Mouse (Mus musculus) effector memory CD4-positive, alpha-beta T cell, adult 5 months (primary cell): Measurements from ENCODE around the gene Vmn1r20. TPM values are rescaled to one million over a fixed set of nuclear protein-coding genes. Genes with fewer than 3 reads are reported as not detected.

Source experiments
- polyA plus RNA-seq: library from polyadenylated mRNA; unstranded; fragments of 100-300 nt; shearing (Covaris generic); gene quantifications from one replicate; pipeline ENCODE4 v1.2.1, GENCODE M21; 2017

Gene Vmn1r20
- polyA plus RNA-seq = not detected

DNA sequence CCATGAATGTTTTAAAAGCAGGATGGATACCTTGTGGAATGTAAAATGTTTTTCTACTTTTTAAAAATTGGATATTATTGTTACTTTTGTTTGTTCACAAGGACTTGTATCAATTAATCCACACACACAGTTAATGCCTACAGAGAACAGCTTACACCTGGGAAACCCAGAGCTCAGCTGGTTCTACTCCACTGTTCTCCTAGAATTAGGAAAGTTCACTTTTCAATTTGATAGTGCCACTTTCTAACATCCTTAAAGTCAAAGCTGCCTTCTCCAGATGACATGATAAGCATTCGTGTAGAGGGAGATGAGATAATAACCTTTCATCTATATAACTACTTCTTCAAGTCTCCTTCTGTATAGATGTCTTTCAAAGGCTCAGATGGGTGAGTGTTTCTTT lies at the start of gene Vmn1r20:
Gene Vmn1r20 (plus strand): TSS at position 301 of the 400 bp plus-strand sequence.

GRCm38 (mm10) chr6:57395683-57396082 lies 33.0 kb upstream of the Vmn1r20 start, which contains the start of gene Vmn1r18:
TSS of gene Vmn1r18 (minus strand) at chr6:57395783.

DNA sequence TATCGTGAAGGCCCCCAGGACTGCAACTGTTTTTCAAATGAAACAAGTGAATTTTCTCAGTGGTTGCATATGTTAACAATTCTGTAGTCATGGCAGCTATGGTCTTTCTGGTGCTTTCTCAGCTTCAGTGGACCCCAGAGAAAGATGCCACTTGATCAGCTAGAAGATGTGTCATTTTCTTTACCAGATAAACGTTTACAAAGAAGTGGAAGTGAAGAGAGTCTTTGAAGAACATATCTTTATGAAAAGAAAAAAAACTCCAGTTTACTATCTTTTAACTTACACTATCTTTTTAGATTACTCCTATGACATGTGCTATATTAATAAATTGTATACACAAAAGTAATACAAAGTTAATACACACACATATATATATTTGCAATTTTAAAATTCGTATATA lies 25.2 kb upstream of the Vmn1r20 start, which contains the start of gene Vmn1r19:
Gene Vmn1r19 (plus strand): TSS at position 301 of the 400 bp plus-strand sequence.

Other genes with a start within 250 kb of the Vmn1r20 start
- gene Vmn1r13, start 225.6 kb upstream of the Vmn1r20 start, polyA plus RNA-seq = 0.59 TPM
- gene Vmn1r14, start 197.2 kb upstream of the Vmn1r20 start, polyA plus RNA-seq = not detected
- not detected for gene Vmn1r15, start 171.0 kb upstream of the Vmn1r20 start, polyA plus RNA-seq
- gene Vmn1r16, start 99.4 kb upstream of the Vmn1r20 start, polyA plus RNA-seq = not detected
- not detected for gene Vmn1r17, start 65.2 kb upstream of the Vmn1r20 start, polyA plus RNA-seq
- gene Vmn1r18, start 33.1 kb upstream of the Vmn1r20 start, polyA plus RNA-seq = 0.02 TPM
- gene Vmn1r19, start 25.1 kb upstream of the Vmn1r20 start, polyA plus RNA-seq = not detected
- gene Ppm1k, start 106.5 kb downstream of the Vmn1r20 start, polyA plus RNA-seq = 9.9 TPM
- gene Herc6, start 152.1 kb downstream of the Vmn1r20 start, polyA plus RNA-seq = 22.5 TPM